Mouse (Mus musculus) left cerebral cortex, postnatal 25 days (tissue): ENCODE results near the gene Iqgap3. TPM values are rescaled to one million over a fixed set of nuclear protein-coding genes. Genes with fewer than 3 reads are reported as not detected.

Source experiments
- DNase-seq, 2 experiments: peaks; one replicate each; pipeline ENCODE4 v3.0.0; 2022; ENCODE audit warnings: low spot score in 2 of 2, mixed read lengths in 1 of 2
- intact Hi-C: fragments of 180-260 bp; cut with DNase I; formaldehyde crosslinking; loops from one replicate; pipeline ENCODE4 v1.15.1; 2025
- total RNA-seq, 2 experiments: library from RNA; stranded (reverse); gene quantifications; 2 replicates each; pipeline ENCODE4 v1.2.3; 2021

Iqgap3 gene
- total RNA-seq, 2 experiments from 2014 or later, result 0.21 to 0.44 TPM

GRCm38 (mm10) chr3:88136346-88136745 is 54.6 kb downstream of the Iqgap3 start:
- intact Hi-C loops, result no loop called here
- no peak for DNase-seq

- intact Hi-C loops, result no loop called here
- DNase-seq, result no peak
Measured at GRCm38 (mm10) chr3:88136945-88137494, 55.2 kb downstream of the Iqgap3 start.

GRCm38 (mm10) chr3:88137821-88138220 is 56.0 kb downstream of the Iqgap3 start:
- DNase-seq, result no peak
- intact Hi-C loops, result no loop called here

GRCm38 (mm10) chr3:88138336-88139242 is 56.8 kb downstream of the Iqgap3 start:
- intact Hi-C loops, result no loop called here
- peak; percentile 97 to 99 for DNase-seq

GRCm38 (mm10) chr3:88139243-88140177 is 57.7 kb downstream of the Iqgap3 start:
- intact Hi-C loops, result loop anchor here (5.0 kb wide), 1 partner anchor 83 kb away; no protein-coding TSS in a partner anchor
- DNase-seq, result peak in 1 of 2 experiments; percentile 88

- peak in 1 of 2 experiments; percentile 78 for DNase-seq
- intact Hi-C loops, result loop anchor here (5.0 kb wide), 1 partner anchor 82 kb away; no protein-coding TSS in a partner anchor
Measured at GRCm38 (mm10) chr3:88140178-88140902, 58.6 kb downstream of the Iqgap3 start.

- intact Hi-C loops, result loop anchor here (5.0 kb wide), 1 partner anchor 81 kb away; no protein-coding TSS in a partner anchor
Measured at GRCm38 (mm10) chr3:88140903-88141430, 59.2 kb downstream of the Iqgap3 start.

GRCm38 (mm10) chr3:88141439-88141786 is 59.6 kb downstream of the Iqgap3 start:
- intact Hi-C loops, result loop anchor here (5.0 kb wide), 1 partner anchor 81 kb away; no protein-coding TSS in a partner anchor
- DNase-seq, result no peak

More at GRCm38 (mm10) chr3:88140903-88141430, 59.2 kb downstream of the Iqgap3 start:
- no peak for DNase-seq

- intact Hi-C loops, result loop anchor here (2.0 to 5.0 kb wide), 2 partner anchors 31 to 80 kb away; no protein-coding TSS in a partner anchor
- peak; percentile 93 to 97 for DNase-seq
Measured at GRCm38 (mm10) chr3:88141787-88142523, 60.2 kb downstream of the Iqgap3 start, which contains the start of gene Mef2d. Gene Mef2d (plus strand): TSS chr3:88142372.

GRCm38 (mm10) chr3:88142546-88142915 is 60.8 kb downstream of the Iqgap3 start:
- intact Hi-C loops, result loop anchor here (2.0 to 5.0 kb wide), 2 partner anchors 30 to 80 kb away; no protein-coding TSS in a partner anchor
- no peak for DNase-seq

- intact Hi-C loops, result loop anchor here (2.0 to 5.0 kb wide), 2 partner anchors 30 to 79 kb away; no protein-coding TSS in a partner anchor
- peak; percentile 60 to 81 for DNase-seq
Measured at GRCm38 (mm10) chr3:88142916-88143771, 61.4 kb downstream of the Iqgap3 start.

GRCm38 (mm10) chr3:88143961-88144486 is 62.3 kb downstream of the Iqgap3 start:
- DNase-seq, result peak; percentile 68 to 83
- intact Hi-C loops, result loop anchor here (2.0 to 5.0 kb wide), 2 partner anchors 29 to 78 kb away; no protein-coding TSS in a partner anchor

GRCm38 (mm10) chr3:88144648-88145410 is 63.1 kb downstream of the Iqgap3 start:
- peak in 1 of 2 experiments; percentile 12 for DNase-seq
- intact Hi-C loops, result loop anchor here (5.0 kb wide), 1 partner anchor 77 kb away; no protein-coding TSS in a partner anchor

- DNase-seq, result peak in 1 of 2 experiments; percentile 7
- intact Hi-C loops, result no loop called here
Measured at GRCm38 (mm10) chr3:88145411-88145782, 63.6 kb downstream of the Iqgap3 start.

- DNase-seq, result no peak
- intact Hi-C loops, result no loop called here
Measured at GRCm38 (mm10) chr3:88145952-88146351, 64.2 kb downstream of the Iqgap3 start.
